ENCODE assay signal across 26 mouse cellular contexts in the genomic region with DNA sequence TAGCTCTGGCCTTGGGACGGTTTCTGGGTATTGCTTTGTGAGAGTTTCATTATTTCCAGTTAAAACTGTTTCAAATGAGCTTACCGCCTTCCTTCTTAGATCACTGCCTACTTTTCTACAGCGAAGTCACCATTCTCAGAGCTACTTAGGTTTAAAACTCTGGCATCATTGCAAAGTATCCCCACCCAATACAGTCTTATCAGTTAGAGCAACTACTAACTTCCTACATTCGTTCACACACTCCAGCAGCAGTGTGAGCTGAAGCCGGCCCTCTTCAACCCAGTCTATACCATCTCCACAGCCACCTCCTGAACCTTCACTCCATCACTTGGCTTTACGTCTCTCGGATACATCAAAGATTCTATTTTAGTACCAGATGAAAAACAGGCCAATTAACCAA.
"Had no signal": no experiment of that assay in that cellular context is flagged by ENCODE, and none has a peak within 500 bp of the region (broad histone marks: within the 10 kb centered on the region; RNA-seq: fewer than 3 reads in every experiment).

No protein-coding gene starts in this region.

- H3K9ac ChIP-seq: embryonic facial prominence, embryonic 12.5 days; embryonic facial prominence, embryonic 13.5 days; embryonic facial prominence, embryonic 15.5 days; forebrain, embryonic 12.5 days; forebrain, embryonic 13.5 days; forebrain, embryonic 15.5 days; forebrain, postnatal 0 days had no signal

- ATAC-seq: forebrain, embryonic 13.5 days; forebrain, embryonic 14.5 days; forebrain, embryonic 15.5 days; forebrain, embryonic 16.5 days; forebrain, postnatal 0 days had no signal

- DNase-seq: cerebellum, adult 9-10 months; cerebellum, postnatal 10 days; cerebellum, postnatal 14 days; cerebellum, postnatal 25 days; cerebellum, postnatal 36 days; embryo, embryonic 11 days; forebrain, postnatal 0 days; gastrocnemius, adult 2 months; gastrocnemius, postnatal 10 days; gastrocnemius, postnatal 14 days; gastrocnemius, postnatal 25 days; gastrocnemius, postnatal 36 days; heart, adult 18-20 months; heart, adult 2 months had no signal

- H3K36me3 ChIP-seq: embryonic facial prominence, embryonic 10.5 days; embryonic facial prominence, embryonic 12.5 days; embryonic facial prominence, embryonic 13.5 days; embryonic facial prominence, embryonic 15.5 days; forebrain, embryonic 10.5 days; forebrain, embryonic 12.5 days; forebrain, embryonic 15.5 days; heart, embryonic 10.5 days had no signal

- H3K9me3 ChIP-seq: embryonic facial prominence, embryonic 10.5 days; embryonic facial prominence, embryonic 12.5 days; embryonic facial prominence, embryonic 13.5 days; embryonic facial prominence, embryonic 15.5 days; forebrain, embryonic 10.5 days; forebrain, embryonic 12.5 days; forebrain, embryonic 13.5 days; forebrain, embryonic 15.5 days; heart, embryonic 10.5 days had no signal

- H3K27me3 ChIP-seq: embryonic facial prominence, embryonic 12.5 days; embryonic facial prominence, embryonic 13.5 days; embryonic facial prominence, embryonic 15.5 days; forebrain, embryonic 12.5 days; forebrain, embryonic 13.5 days; forebrain, embryonic 15.5 days had no signal

- H3K27ac ChIP-seq: embryonic facial prominence, embryonic 10.5 days; embryonic facial prominence, embryonic 12.5 days; embryonic facial prominence, embryonic 13.5 days; embryonic facial prominence, embryonic 15.5 days; forebrain, embryonic 10.5 days; forebrain, embryonic 12.5 days; forebrain, embryonic 13.5 days; forebrain, embryonic 15.5 days; heart, adult 2 months; heart, embryonic 10.5 days had no signal

- H3K4me3 ChIP-seq: embryonic facial prominence, embryonic 10.5 days; embryonic facial prominence, embryonic 12.5 days; embryonic facial prominence, embryonic 13.5 days; embryonic facial prominence, embryonic 15.5 days; erythroblast, embryonic 14.5 days; forebrain, embryonic 10.5 days; forebrain, embryonic 12.5 days; forebrain, embryonic 13.5 days; forebrain, embryonic 15.5 days; gastrocnemius, adult 2 months; heart, adult 2 months; heart, embryonic 10.5 days had no signal
